Mouse (Mus musculus) lung, postnatal 0 days (tissue): ENCODE measurements at regions not wholly inside any gene's neighbourhood (a gene's known extent, or its start where the extent isn't known, plus 50 kb on each side); places are given as distances from the start of the nearest gene placed in this dataset.

Source experiments
- CTCF ChIP-seq: IDR thresholded peaks from 2 replicates; pipeline ENCODE4 v1.5.1; 2016; ENCODE audit warnings: antibody characterized with exemption, mild to moderate bottlenecking
- EP300 ChIP-seq: IDR thresholded peaks from 2 replicates; pipeline ENCODE4 v1.6.1; 2016; ENCODE audit warnings: antibody characterized with exemption, mild to moderate bottlenecking, control low read depth

- TF ChIP-seq CTCF: no peak
- no peak for TF ChIP-seq EP300
Measured at GRCm38 (mm10) chr17:45338086-45338485, 95.5 kb downstream of the Cdc5l start.
